Mouse (Mus musculus): ENCODE measurements around the gene Cfl2.

Cfl2 gene

GRCm38 (mm10) chr12:54830574-54830973 lies 32.1 kb downstream of the Cfl2 start:
- peak; percentile 69 for DNase-seq (ENCODE audit: low spot score)

- no peak for DNase-seq (ENCODE audit: low spot score)
These were observed 32.8 kb downstream of the Cfl2 start for GRCm38 (mm10) chr12:54829876-54830275.

- DNase-seq (ENCODE audit: low spot score): no peak
These were observed 34.6 kb downstream of the Cfl2 start for GRCm38 (mm10) chr12:54828043-54828442.

- DNase-seq (ENCODE audit: low spot score): no peak
These were observed 37.5 kb downstream of the Cfl2 start for GRCm38 (mm10) chr12:54825202-54825601.

- DNase-seq (ENCODE audit: low spot score): no peak
These were observed 39.7 kb downstream of the Cfl2 start for GRCm38 (mm10) chr12:54822836-54823426.

GRCm38 (mm10) chr12:54820684-54821161 lies 42.0 kb downstream of the Cfl2 start:
- DNase-seq (ENCODE audit: low spot score): no peak

GRCm38 (mm10) chr12:54819181-54819935 lies 43.3 kb downstream of the Cfl2 start:
- DNase-seq (ENCODE audit: low spot score): no peak

GRCm38 (mm10) chr12:54810142-54810541 lies 52.5 kb downstream of the Cfl2 start:
- no peak for DNase-seq (ENCODE audit: low spot score)

All from ovary, postnatal 14 days (tissue).